Mouse (Mus musculus) bone marrow, adult 2 months (tissue): ENCODE data around the gene Wdfy4. TPM values are rescaled to one million over a fixed set of nuclear protein-coding genes. Genes with fewer than 3 reads are reported as not detected.

Source experiments
- H3K27ac ChIP-seq: fragments of 200-500 bp; 2 replicates; pipeline ENCODE4 v1.5.1; 2012; ENCODE audit warnings: low read depth, mild to moderate bottlenecking, control low read depth, inconsistent platforms, low read length; ENCODE audit not compliant: control insufficient read depth, poor library complexity, insufficient read depth
- H3K4me1 ChIP-seq: fragments of 200-500 bp; 2 replicates; pipeline ENCODE4 v1.6.1; 2011; ENCODE audit warnings: low read length; ENCODE audit not compliant: control insufficient read depth, insufficient read depth
- H3K4me3 ChIP-seq: fragments of 200-500 bp; replicated peaks from 2 replicates; pipeline ENCODE3; 2011; ENCODE audit warnings: mild to moderate bottlenecking, low read depth, low read length, control low read depth; ENCODE audit not compliant: control insufficient read depth
- CTCF ChIP-seq: fragments of 200-500 bp; IDR thresholded peaks from 2 replicates; pipeline ENCODE4 v1.5.1; 2011; ENCODE audit warnings: low read length, control low read depth; ENCODE audit not compliant: control insufficient read depth, insufficient read depth
- POLR2A ChIP-seq: fragments of 200-500 bp; IDR thresholded peaks from 2 replicates; pipeline ENCODE4 v1.6.1; 2011; ENCODE audit warnings: low read depth, mild to moderate bottlenecking, control low read depth, low read length, borderline replicate concordance; ENCODE audit not compliant: control insufficient read depth
- WGBS: fragments of 180-500 bp; shearing (Covaris S2); methylation state at CpG from one replicate; pipeline ENCODE4 v1.1.7; 2018; 5-methylcytosine and 5-hydroxymethylcytosine counted together
- polyA plus RNA-seq: library from polyadenylated mRNA; stranded (reverse); fragments of >200 nt; gene quantifications from 2 replicates; pipeline ENCODE4 v1.2.4, GENCODE M21; 2011; ENCODE audit warnings: low replicate concordance; ENCODE audit not compliant: missing spikeins, insufficient read depth, insufficient read length

The Wdfy4 gene
- polyA plus RNA-seq, 1 experiment: 36.8 TPM

- H3K4me1 ChIP-seq: no peaks in the 10 kb centered on the region
- 86% methylated on average over 1 of the region's 1 CpGs for WGBS
- no peak for TF ChIP-seq CTCF
- TF ChIP-seq POLR2A: no peak
Observed at GRCm38 (mm10) chr14:33082301-33082700, 103.0 kb downstream of the Wdfy4 start.

GRCm38 (mm10) chr14:33081370-33081860 lies 103.9 kb downstream of the Wdfy4 start:
- TF ChIP-seq CTCF (no peak), POLR2A (no peak)

More at GRCm38 (mm10) chr14:33082301-33082700, 103.0 kb downstream of the Wdfy4 start:
- Histone ChIP-seq H3K27ac (no peak overlapping the region), H3K4me3 (no peak overlapping the region)

GRCm38 (mm10) chr14:33078596-33078995 lies 106.7 kb downstream of the Wdfy4 start:
- H3K4me3 ChIP-seq: no peak overlapping the region
- H3K27ac ChIP-seq: no peak overlapping the region
- H3K4me1 ChIP-seq: no peaks in the 10 kb centered on the region
- TF ChIP-seq CTCF (no peak), POLR2A (no peak)
- 86% methylated on average over 6 of the region's 6 CpGs for WGBS

More at GRCm38 (mm10) chr14:33081370-33081860, 103.9 kb downstream of the Wdfy4 start:
- Histone ChIP-seq H3K4me1 (no peaks in the 10 kb centered on the region), H3K27ac (no peak overlapping the region), H3K4me3 (no peak overlapping the region)
- 88% methylated on average over 6 of the region's 6 CpGs for WGBS

DNA sequence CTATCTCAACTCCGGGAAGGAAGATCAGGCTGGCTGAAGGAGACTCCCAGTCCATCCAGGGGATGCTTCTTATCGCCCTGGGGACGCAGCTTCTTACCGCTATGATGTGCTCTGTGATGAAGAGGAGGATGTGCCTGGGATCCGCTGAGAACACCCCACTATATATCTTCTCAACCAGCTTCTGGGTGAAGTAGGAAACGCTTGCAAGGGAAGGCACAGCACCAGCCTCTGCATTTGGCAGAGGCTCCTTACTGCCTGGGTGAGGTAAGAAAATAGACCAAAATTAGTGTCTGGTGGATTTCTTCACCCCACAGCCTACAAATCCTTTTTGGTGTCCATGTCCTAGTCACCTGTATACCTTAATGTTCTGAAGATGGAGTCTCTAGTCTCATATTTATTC lies 107.2 kb downstream of the Wdfy4 start:
- H3K27ac ChIP-seq: no peak overlapping the region
- TF ChIP-seq CTCF: no peak
- TF ChIP-seq POLR2A: no peak
- H3K4me3 ChIP-seq: no peak overlapping the region
- H3K4me1 ChIP-seq: no peaks in the 10 kb centered on the region; the same call in 1 of the 2 replicates
- WGBS: 83% methylated on average over 6 of the region's 6 CpGs

- TF ChIP-seq CTCF: no peak
- TF ChIP-seq POLR2A: no peak
- WGBS: 79% methylated on average over 3 of the region's 3 CpGs
- Histone ChIP-seq H3K27ac (no peak overlapping the region), H3K4me3 (no peak overlapping the region), H3K4me1 (no peaks in the 10 kb centered on the region; the same call in 1 of the 2 replicates)
Observed at GRCm38 (mm10) chr14:33073355-33073754, 112.0 kb downstream of the Wdfy4 start.

GRCm38 (mm10) chr14:33072351-33072750 lies 113.0 kb downstream of the Wdfy4 start:
- Histone ChIP-seq H3K4me1 (no peaks in the 10 kb centered on the region; the same call in 1 of the 2 replicates), H3K4me3 (no peak overlapping the region), H3K27ac (no peak overlapping the region)
- 87% methylated on average over 7 of the region's 7 CpGs for WGBS
- TF ChIP-seq POLR2A (no peak), CTCF (no peak)

- H3K27ac ChIP-seq: no peak overlapping the region
- H3K4me1 ChIP-seq: no peaks in the 10 kb centered on the region
- 87% methylated on average over 9 of the region's 9 CpGs for WGBS
- H3K4me3 ChIP-seq: no peak overlapping the region
- TF ChIP-seq CTCF (no peak), POLR2A (no peak)
Observed at GRCm38 (mm10) chr14:33067676-33068075, 117.6 kb downstream of the Wdfy4 start.

DNA sequence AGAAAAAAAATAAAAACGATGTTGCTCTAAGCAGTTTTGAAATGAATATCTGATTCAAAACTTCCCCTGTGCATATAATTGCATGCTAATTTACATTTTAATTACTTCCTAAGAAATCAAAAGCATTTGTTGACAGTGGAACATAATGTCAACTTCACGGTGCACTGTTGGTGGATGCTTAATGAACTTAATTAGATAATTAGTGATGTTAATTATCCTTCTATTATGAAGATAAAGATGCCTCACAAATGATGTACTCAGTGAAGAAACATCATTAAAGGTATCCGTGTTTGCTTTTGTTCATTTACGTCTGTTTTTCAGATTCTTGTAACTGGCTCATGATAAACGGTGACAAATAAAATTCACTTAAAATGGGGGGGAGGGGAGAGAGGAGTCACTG lies 122.3 kb downstream of the Wdfy4 start:
- Histone ChIP-seq H3K4me3 (no peak overlapping the region), H3K27ac (no peak overlapping the region), H3K4me1 (no peaks in the 10 kb centered on the region)
- whole genome bisulfite sequencing: 87% methylated on average over 5 of the region's 5 CpGs
- TF ChIP-seq POLR2A (no peak), CTCF (no peak)

DNA sequence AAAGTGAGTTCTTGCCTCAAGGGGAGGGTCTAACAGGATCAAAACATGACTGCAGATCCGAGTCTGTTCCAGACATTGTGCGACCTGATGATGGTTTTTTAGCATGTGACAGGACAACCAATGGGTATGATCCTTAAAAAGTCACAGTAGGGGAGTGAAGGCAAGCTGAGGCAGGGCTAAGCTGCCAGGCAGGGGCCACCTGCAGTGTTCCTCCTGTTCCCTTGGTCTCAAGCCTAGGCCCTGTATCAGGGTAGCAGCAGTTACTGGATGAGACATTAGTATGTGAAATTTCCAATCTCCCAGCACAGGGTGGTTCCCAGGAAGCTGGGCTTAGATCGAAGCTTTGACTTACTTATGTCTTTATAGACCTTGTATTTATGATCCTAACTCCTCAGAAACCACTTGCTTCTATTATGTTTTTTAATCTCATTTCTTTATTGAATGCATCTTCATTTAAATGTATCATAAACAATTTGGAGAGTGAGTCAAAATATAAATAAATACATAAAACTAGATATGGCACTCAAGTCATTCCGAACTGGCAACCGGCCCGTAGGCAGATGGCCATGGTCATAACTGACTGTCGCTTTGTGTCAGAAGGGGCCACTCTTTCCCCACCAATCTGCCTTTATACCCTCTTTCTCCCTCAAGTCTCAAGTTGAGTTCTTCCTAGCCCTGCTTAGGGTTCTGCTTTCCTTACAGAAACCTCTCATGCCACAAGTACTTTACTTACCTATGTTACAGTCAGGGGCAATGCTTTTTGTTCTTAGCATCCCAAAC lies 126.2 kb downstream of the Wdfy4 start:
- no peak overlapping the region for H3K27ac ChIP-seq
- 85% methylated on average over 7 of the region's 7 CpGs for WGBS
- no peaks in the 10 kb centered on the region for H3K4me1 ChIP-seq
- TF ChIP-seq POLR2A (no peak), CTCF (no peak)
- no peak overlapping the region for H3K4me3 ChIP-seq
